Mouse (Mus musculus) heart, adult 2 months (tissue): ENCODE data around the gene Abca7. TPM values are rescaled to one million over a fixed set of nuclear protein-coding genes. Genes with fewer than 3 reads are reported as not detected.

Source experiments
- DNase-seq, 2 experiments: peaks; one replicate each; pipeline ENCODE4 v3.0.0; 2021
- H3K27ac ChIP-seq: fragments of 200-600 bp; 2 replicates; pipeline ENCODE4 v1.8.1; 2022
- H3K27me3 ChIP-seq: fragments of 200-500 bp; 2 replicates; pipeline ENCODE4 v1.6.1; 2012; ENCODE audit warnings: mild to moderate bottlenecking, low read length, inconsistent platforms, mixed read lengths; ENCODE audit not compliant: control insufficient read depth, insufficient read depth
- H3K36me3 ChIP-seq: fragments of 200-500 bp; 2 replicates; pipeline ENCODE4 v1.6.1; 2012; ENCODE audit warnings: low read length, inconsistent platforms; ENCODE audit not compliant: control insufficient read depth, insufficient read depth
- H3K4me1 ChIP-seq: fragments of 200-500 bp; 2 replicates; pipeline ENCODE4 v1.6.1; 2011; ENCODE audit warnings: low read length; ENCODE audit not compliant: control insufficient read depth, insufficient read depth
- H3K4me3 ChIP-seq: fragments of 200-600 bp; 2 replicates; pipeline ENCODE4 v1.8.1; 2022
- H3K79me2 ChIP-seq: fragments of 200-500 bp; replicated peaks from 2 replicates; pipeline ENCODE4 v1.6.1; 2012; ENCODE audit warnings: mild to moderate bottlenecking, inconsistent platforms, low read length, moderate library complexity, mixed read lengths; ENCODE audit not compliant: control insufficient read depth, insufficient read depth
- H3K9ac ChIP-seq: fragments of 200-500 bp; 2 replicates; pipeline ENCODE4 v1.6.1; 2012; ENCODE audit warnings: low read depth, mild to moderate bottlenecking, control low read depth, inconsistent platforms, low read length, mixed read lengths
- CTCF ChIP-seq: fragments of 200-600 bp; IDR thresholded peaks from 2 replicates; pipeline ENCODE4 v1.8.1; 2022; ENCODE audit warnings: antibody characterized with exemption, mild to moderate bottlenecking, moderate library complexity
- EP300 ChIP-seq: fragments of 200-500 bp; IDR thresholded peaks from 2 replicates; pipeline ENCODE4 v1.6.1; 2011; ENCODE audit warnings: low read depth, low read length, control low read depth; ENCODE audit not compliant: insufficient read depth
- POLR2A ChIP-seq: fragments of 200-500 bp; IDR thresholded peaks from 2 replicates; pipeline ENCODE4 v1.6.1; 2011; ENCODE audit warnings: mild to moderate bottlenecking, low read depth, low read length, control low read depth; ENCODE audit not compliant: insufficient read depth
- WGBS: fragments of 180-500 bp; shearing (Covaris S2); methylation state at CpG from one replicate; pipeline ENCODE4 v1.1.7; 2018; 5-methylcytosine and 5-hydroxymethylcytosine counted together
- intact Hi-C: fragments of 180-260 bp; cut with DNase I; formaldehyde crosslinking; loops from one replicate; pipeline ENCODE4 v1.15.1; 2025
- polyA plus RNA-seq: library from polyadenylated mRNA; depleted of rRNA; stranded (reverse); fragments of >200 nt; gene quantifications from 2 replicates; pipeline ENCODE4 v1.2.3, GENCODE M21; 2012; rRNA removed
- total RNA-seq, 2 experiments: library from RNA; stranded (reverse); gene quantifications; 2 replicates each; pipeline ENCODE4 v1.2.3; 2021

Abca7 gene
- total and polyA plus RNA-seq, 3 experiments: 6.6 to 9.2 (median 8.0) TPM

DNA sequence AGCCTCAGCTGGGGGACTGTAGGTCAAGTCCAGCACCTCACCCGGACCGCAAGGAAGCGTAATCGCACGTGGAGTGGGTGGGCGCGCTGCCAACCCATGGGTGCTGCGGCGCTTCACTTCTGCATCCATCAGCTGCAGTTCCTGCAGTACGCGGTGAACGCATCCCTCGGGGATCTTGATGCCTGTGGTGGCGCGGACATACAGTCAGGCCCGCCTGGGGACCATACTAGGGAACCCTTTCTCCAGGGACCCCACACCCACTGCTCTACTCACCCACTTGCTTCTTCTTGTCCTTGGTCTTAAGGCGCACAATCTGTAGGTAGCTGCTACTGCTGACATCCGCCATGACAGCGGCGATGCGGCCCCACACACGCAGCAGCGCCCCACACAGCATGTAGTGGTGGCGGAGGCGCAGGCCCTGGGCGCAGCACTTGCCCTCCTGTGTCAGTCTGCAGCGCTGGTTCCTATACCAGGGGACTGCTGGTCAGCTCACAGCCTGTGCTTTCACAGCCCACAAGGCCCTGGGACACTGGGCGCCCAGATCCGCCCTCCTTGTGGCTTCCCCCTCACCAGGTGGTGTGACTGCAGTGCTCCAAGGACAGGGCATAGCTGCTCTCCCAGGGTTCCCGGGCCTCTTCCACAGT, 61.5 kb downstream of the Abca7 start:
- H3K36me3 ChIP-seq: peaks cover 4% of the 10 kb centered on the region; the same call in 1 of the 2 replicates
- 70% methylated on average over 30 of the region's 30 CpGs for WGBS
- no peak for TF ChIP-seq EP300
- TF ChIP-seq CTCF: no peak
- no peak for TF ChIP-seq POLR2A

DNA sequence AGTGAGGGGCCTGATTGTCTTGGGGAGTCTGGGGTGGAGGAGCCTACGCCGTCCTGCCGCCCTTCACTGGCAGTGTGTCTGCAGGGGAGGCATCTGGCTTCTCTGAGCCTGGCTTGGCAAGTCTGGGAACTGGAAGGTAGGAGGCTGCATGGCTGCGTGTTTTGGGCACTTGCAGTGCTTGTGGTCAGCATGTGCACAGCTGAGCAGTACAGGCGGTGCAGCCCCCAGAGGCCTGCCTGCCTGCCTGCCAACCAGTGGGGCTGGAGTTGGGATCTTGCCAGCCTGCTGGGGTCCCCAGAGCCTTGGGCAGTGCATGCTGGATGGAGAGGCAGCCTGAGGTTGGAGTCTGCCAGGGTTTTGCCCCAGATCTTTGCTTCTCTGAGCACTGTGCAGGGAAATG, 66.8 kb downstream of the Abca7 start:
- no peak overlapping the region for H3K9ac ChIP-seq
- H3K4me1 ChIP-seq: no peaks in the 10 kb centered on the region
- TF ChIP-seq POLR2A (no peak), CTCF (no peak), EP300 (no peak)
- H3K79me2 ChIP-seq: no peaks in the 10 kb centered on the region
- intact Hi-C loops: no loop called here
- H3K4me3 ChIP-seq: no peak overlapping the region
- WGBS: 89% methylated on average over 5 of the region's 5 CpGs
- no peak overlapping the region for H3K27ac ChIP-seq
- H3K36me3 ChIP-seq: no peaks in the 10 kb centered on the region
- no peaks in the 10 kb centered on the region for H3K27me3 ChIP-seq
- DNase-seq: no peak

More for the DNA sequence above, 61.5 kb downstream of the Abca7 start:
- Histone ChIP-seq H3K4me1 (peaks cover 5% of the 10 kb centered on the region), H3K27ac (no peak overlapping the region), H3K4me3 (no peak overlapping the region), H3K27me3 (no peaks in the 10 kb centered on the region), H3K79me2 (no peaks in the 10 kb centered on the region), H3K9ac (no peak overlapping the region)
- no peak for DNase-seq
- intact Hi-C loops: loop anchor here (2.0 kb wide), 1 partner anchor 13 kb away; no protein-coding TSS in a partner anchor

DNA sequence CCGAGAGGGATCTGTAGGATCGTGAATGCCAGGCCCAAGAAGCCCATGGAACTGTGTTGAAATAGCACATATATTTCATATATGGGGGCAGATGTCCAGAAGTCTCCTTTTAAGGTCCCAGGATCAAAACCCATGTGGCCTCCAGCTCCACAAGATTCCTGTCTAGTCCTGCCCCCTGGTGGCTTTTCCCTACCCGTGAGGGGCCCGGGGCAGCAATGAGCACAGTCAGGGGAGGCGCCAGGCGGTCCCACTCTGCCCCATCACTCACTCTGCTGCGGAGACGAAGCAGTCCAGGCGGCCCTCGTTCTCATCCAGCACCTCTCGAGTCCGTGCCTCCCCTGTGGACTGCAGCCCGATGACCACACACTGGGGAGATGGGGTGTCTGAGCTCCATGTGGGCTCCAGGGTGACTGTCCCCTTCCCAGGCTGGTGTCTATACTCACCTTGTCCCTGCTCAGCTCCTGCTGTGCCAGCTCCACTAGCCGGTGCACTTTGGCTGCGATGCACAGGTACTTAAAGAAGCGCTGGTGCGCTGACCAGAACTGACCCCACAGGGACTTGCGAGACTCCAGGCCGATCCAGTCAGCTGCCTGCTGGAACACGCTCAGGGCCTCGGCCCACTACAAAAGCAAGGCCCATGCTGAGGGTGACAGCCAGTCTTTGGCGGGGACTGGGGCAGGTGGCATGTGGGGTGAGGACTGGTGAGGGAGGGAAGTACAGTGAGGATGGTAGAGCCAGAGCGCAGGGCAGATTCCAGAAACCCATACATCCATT, 67.8 kb downstream of the Abca7 start:
- 76% methylated on average over 23 of the region's 23 CpGs for WGBS
- H3K4me1 ChIP-seq: no peaks in the 10 kb centered on the region
- no peaks in the 10 kb centered on the region for H3K27me3 ChIP-seq
- H3K4me3 ChIP-seq: no peak overlapping the region
- no peaks in the 10 kb centered on the region for H3K36me3 ChIP-seq
- no peaks in the 10 kb centered on the region for H3K79me2 ChIP-seq
- no peak overlapping the region; the same call in 1 of the 2 replicates for H3K9ac ChIP-seq
- intact Hi-C loops: no loop called here
- peak; percentile 28; the same call in 1 of the 2 replicates for TF ChIP-seq CTCF
- TF ChIP-seq POLR2A: no peak
- H3K27ac ChIP-seq: no peak overlapping the region
- no peak for DNase-seq

Other genes starting within 250 kb of the Abca7 start
Only the 30 nearest of the 33 such genes appear.
- gene Rnf126, start 229.5 kb upstream of the Abca7 start, total RNA-seq: 10 to 100 TPM; 22.9 to 23.6 TPM
- gene Rnf126, start 229.5 kb upstream of the Abca7 start, polyA plus RNA-seq: 41.4 and 48.0 TPM in 2 replicates
- 1 to 10 TPM; 3.8 to 4.7 TPM for gene Fstl3, start 219.2 kb upstream of the Abca7 start, total RNA-seq
- 9.7 and 11.9 TPM in 2 replicates for gene Fstl3, start 219.2 kb upstream of the Abca7 start, polyA plus RNA-seq
- gene Prss57, start 205.5 kb upstream of the Abca7 start, total RNA-seq: not detected
- gene Prss57, start 205.5 kb upstream of the Abca7 start, polyA plus RNA-seq: 0.08 and 0.20 TPM in 2 replicates
- 10 to 100 TPM; 51.4 to 55.6 TPM for gene Palm, start 202.9 kb upstream of the Abca7 start, total RNA-seq
- 31.4 and 36.6 TPM in 2 replicates for gene Palm, start 202.9 kb upstream of the Abca7 start, polyA plus RNA-seq
- under 1 TPM; 0.50 to 0.52 TPM for gene Misp, start 175.5 kb upstream of the Abca7 start, total RNA-seq
- gene Misp, start 175.5 kb upstream of the Abca7 start, polyA plus RNA-seq: 0.26 and 0.82 TPM in 2 replicates
- 10 to 100 TPM; 43.9 to 51.8 TPM for gene Ptbp1, start 142.1 kb upstream of the Abca7 start, total RNA-seq
- 47.5 and 52.6 TPM in 2 replicates for gene Ptbp1, start 142.1 kb upstream of the Abca7 start, polyA plus RNA-seq
- gene Prtn3, start 122.0 kb upstream of the Abca7 start, total RNA-seq: 1 to 10 TPM in 1 of 2 experiments, under 1 TPM in 1; 0.55 to 1.2 TPM
- gene Prtn3, start 122.0 kb upstream of the Abca7 start, polyA plus RNA-seq: 0.84 TPM in 1 of 2 replicates, not detected in the other
- under 1 TPM; 0.20 to 0.31 TPM for gene Plppr3, start 121.9 kb upstream of the Abca7 start, total RNA-seq
- 0.50 and 0.80 TPM in 2 replicates for gene Plppr3, start 121.9 kb upstream of the Abca7 start, polyA plus RNA-seq
- gene Elane, start 110.2 kb upstream of the Abca7 start, total RNA-seq: not detected
- 0.23 TPM in 1 of 2 replicates, not detected in the other for gene Elane, start 110.2 kb upstream of the Abca7 start, polyA plus RNA-seq
- gene Cfd, start 105.6 kb upstream of the Abca7 start, total RNA-seq: 10 to 100 TPM; 22.9 to 98.7 TPM
- 85.9 and 490 TPM in 2 replicates for gene Cfd, start 105.6 kb upstream of the Abca7 start, polyA plus RNA-seq
- 10 to 100 TPM; 40.8 to 54.1 TPM for gene Med16, start 87.6 kb upstream of the Abca7 start, total RNA-seq
- gene Med16, start 87.6 kb upstream of the Abca7 start, polyA plus RNA-seq: 54.9 and 62.4 TPM in 2 replicates
- gene Gm26602, start 85.6 kb upstream of the Abca7 start, total RNA-seq: not detected
- gene Gm26602, start 85.6 kb upstream of the Abca7 start, polyA plus RNA-seq: not detected in 2 replicates
- gene Kiss1r, start 79.5 kb upstream of the Abca7 start, total RNA-seq: under 1 TPM; 0.10 to 0.25 TPM
- gene Kiss1r, start 79.5 kb upstream of the Abca7 start, polyA plus RNA-seq: 0.79 and 1.5 TPM in 2 replicates
- 10 to 100 TPM; 82.4 to 85.6 TPM for gene R3hdm4, start 75.3 kb upstream of the Abca7 start, total RNA-seq
- 119 and 123 TPM in 2 replicates for gene R3hdm4, start 75.3 kb upstream of the Abca7 start, polyA plus RNA-seq
- 1 to 10 TPM; 1.3 to 1.5 TPM for gene Arid3a, start 69.5 kb upstream of the Abca7 start, total RNA-seq
- 0.88 and 1.7 TPM in 2 replicates for gene Arid3a, start 69.5 kb upstream of the Abca7 start, polyA plus RNA-seq
- gene Wdr18, start 36.3 kb upstream of the Abca7 start, total RNA-seq: 10 to 100 TPM; 27.8 to 29.4 TPM
- gene Wdr18, start 36.3 kb upstream of the Abca7 start, polyA plus RNA-seq: 31.7 and 32.2 TPM in 2 replicates
- under 1 TPM; 0.20 to 0.31 TPM for gene Grin3b, start 25.8 kb upstream of the Abca7 start, total RNA-seq
- gene Grin3b, start 25.8 kb upstream of the Abca7 start, polyA plus RNA-seq: 0.20 and 0.29 TPM in 2 replicates
- 100 to 1,000 TPM; 109 to 124 TPM for gene Tmem259, start 12.2 kb upstream of the Abca7 start, total RNA-seq
- gene Tmem259, start 12.2 kb upstream of the Abca7 start, polyA plus RNA-seq: 184 and 220 TPM in 2 replicates
- gene Cnn2, start 7.9 kb upstream of the Abca7 start, total RNA-seq: 10 to 100 TPM; 30.2 to 39.3 TPM
- gene Cnn2, start 7.9 kb upstream of the Abca7 start, polyA plus RNA-seq: 52.5 and 60.7 TPM in 2 replicates
- gene Arhgap45, start 20.2 kb downstream of the Abca7 start, total RNA-seq: 1 to 10 TPM; 3.5 to 5.1 TPM
- gene Arhgap45, start 20.2 kb downstream of the Abca7 start, polyA plus RNA-seq: 8.9 and 16.6 TPM in 2 replicates
- 10 to 100 TPM; 78.3 to 89.8 TPM for gene Polr2e, start 43.3 kb downstream of the Abca7 start, total RNA-seq
- 182 and 194 TPM in 2 replicates for gene Polr2e, start 43.3 kb downstream of the Abca7 start, polyA plus RNA-seq
- gene Gpx4, start 50.7 kb downstream of the Abca7 start, total RNA-seq: 1,000 to 10,000 TPM in 1 of 2 experiments, 100 to 1,000 TPM in 1; 832 to 1,055 TPM
- gene Gpx4, start 50.7 kb downstream of the Abca7 start, polyA plus RNA-seq: 860 and 993 TPM in 2 replicates
- 10 to 100 TPM; 10.6 to 11.2 TPM for gene Sbno2, start 109.1 kb downstream of the Abca7 start, total RNA-seq
- 16.9 and 18.0 TPM in 2 replicates for gene Sbno2, start 109.1 kb downstream of the Abca7 start, polyA plus RNA-seq
- 100 to 1,000 TPM; 140 to 161 TPM for gene Stk11, start 119.3 kb downstream of the Abca7 start, total RNA-seq
- gene Stk11, start 119.3 kb downstream of the Abca7 start, polyA plus RNA-seq: 127 and 144 TPM in 2 replicates
- 1,000 to 10,000 TPM; 1,015 to 1,150 TPM for gene Atp5d, start 142.1 kb downstream of the Abca7 start, total RNA-seq
- 1,139 and 1,938 TPM in 2 replicates for gene Atp5d, start 142.1 kb downstream of the Abca7 start, polyA plus RNA-seq
- gene Cbarp, start 144.3 kb downstream of the Abca7 start, total RNA-seq: 1 to 10 TPM; 3.9 to 4.9 TPM
- gene Cbarp, start 144.3 kb downstream of the Abca7 start, polyA plus RNA-seq: 3.0 and 4.3 TPM in 2 replicates
- gene Midn, start 151.8 kb downstream of the Abca7 start, total RNA-seq: 100 to 1,000 TPM in 1 of 2 experiments, 10 to 100 TPM in 1; 96.2 to 102 TPM
- 50.1 and 74.5 TPM in 2 replicates for gene Midn, start 151.8 kb downstream of the Abca7 start, polyA plus RNA-seq
- 10 to 100 TPM; 34.2 to 43.2 TPM for gene Cirbp, start 169.5 kb downstream of the Abca7 start, total RNA-seq
- gene Cirbp, start 169.5 kb downstream of the Abca7 start, polyA plus RNA-seq: 62.5 and 85.8 TPM in 2 replicates
- gene 1600002K03Rik, start 176.4 kb downstream of the Abca7 start, total RNA-seq: 1 to 10 TPM; 5.9 to 6.0 TPM
- gene 1600002K03Rik, start 176.4 kb downstream of the Abca7 start, polyA plus RNA-seq: 5.6 and 6.3 TPM in 2 replicates
- 1 to 10 TPM in 1 of 2 experiments, under 1 TPM in 1; 0.86 to 1.1 TPM for gene Efna2, start 183.0 kb downstream of the Abca7 start, total RNA-seq
- gene Efna2, start 183.0 kb downstream of the Abca7 start, polyA plus RNA-seq: 1.2 and 1.7 TPM in 2 replicates